Mouse (Mus musculus) hindbrain, embryonic 12.5 days (tissue): ENCODE results near the gene Exosc5. TPM values are rescaled to one million over a fixed set of nuclear protein-coding genes. Genes with fewer than 3 reads are reported as not detected.
A peak's percentile ranks its signal among the peaks of the same experiment; 100 is the strongest.

ENCODE experiments used
- ATAC-seq: fragments of 200-750 bp; cut with Nextera tagmentation; 2 replicates; pipeline ENCODE4 v1.8.0; 2017; ENCODE audit warnings: moderate TSS enrichment; ENCODE audit not compliant: low FRiP score
- H3K27ac ChIP-seq: fragments of 300-500 bp; sonication (generic); 2 replicates; pipeline ENCODE4 v1.5.1; 2016; ENCODE audit warnings: mild to moderate bottlenecking
- H3K27me3 ChIP-seq: fragments of 300-500 bp; sonication (generic); 2 replicates; pipeline ENCODE4 v1.6.1; 2016; ENCODE audit warnings: mild to moderate bottlenecking
- H3K36me3 ChIP-seq: fragments of 300-500 bp; sonication (generic); 2 replicates; pipeline ENCODE4 v1.6.1; 2016; ENCODE audit warnings: mild to moderate bottlenecking
- H3K4me1 ChIP-seq: fragments of 300-500 bp; sonication (generic); 2 replicates; pipeline ENCODE4 v1.6.1; 2016
- H3K4me2 ChIP-seq: fragments of 300-500 bp; sonication (generic); replicated peaks from 2 replicates; pipeline ENCODE4 v1.6.1; 2016; ENCODE audit warnings: mild to moderate bottlenecking
- H3K4me3 ChIP-seq: fragments of 300-500 bp; sonication (generic); 2 replicates; pipeline ENCODE4 v1.5.1; 2016; ENCODE audit warnings: mild to moderate bottlenecking
- H3K9ac ChIP-seq: fragments of 300-500 bp; sonication (generic); 2 replicates; pipeline ENCODE4 v1.6.1; 2016; ENCODE audit warnings: mild to moderate bottlenecking, moderate library complexity
- H3K9me3 ChIP-seq: fragments of 300-500 bp; sonication (generic); replicated peaks from 2 replicates; pipeline ENCODE4 v1.6.1; 2016; ENCODE audit warnings: mild to moderate bottlenecking
- WGBS: fragments of 180-500 bp; shearing (Covaris S2); methylation state at CpG from one replicate; pipeline ENCODE4 v1.1.7; 2016; 5-methylcytosine and 5-hydroxymethylcytosine counted together
- polyA plus RNA-seq: library from polyadenylated mRNA; unstranded; fragments of >200 nt; fragmentation: Nextera tagmentation; extraction: Ambion mirVana; gene quantifications from 2 replicates; pipeline ENCODE4 v1.2.1, GENCODE M21; 2016

Gene Exosc5
- 46.8 and 50.0 TPM in 2 replicates for polyA plus RNA-seq

- peak within 1 kb of the TSS; percentile 89 for H3K4me2 ChIP-seq
- peak within 1 kb of the TSS; percentile 70 for H3K4me3 ChIP-seq
- peaks cover 25% of the 10 kb centered on the region for H3K4me1 ChIP-seq
- WGBS, result 0% methylated on average over 50 of the region's 50 CpGs
- peak within 1 kb of the TSS; percentile 69 for H3K9ac ChIP-seq
- H3K9me3 ChIP-seq, result no peaks in the 10 kb centered on the region
- peak within 1 kb of the TSS; percentile 41; the same call in 1 of the 2 replicates for H3K27ac ChIP-seq
- H3K36me3 ChIP-seq, result peaks cover 13% of the 10 kb centered on the region; the same call in 1 of the 2 replicates
- peak; percentile 98 for ATAC-seq
- no peaks in the 10 kb centered on the region for H3K27me3 ChIP-seq
These were observed at the start of gene Exosc5, which contains the start of gene Bckdha for GRCm38 (mm10) chr7:25658657-25659472. Exosc5 (plus strand) TSS chr7:25659164. Bckdha (minus strand) TSS chr7:25658981.

- 38% methylated on average over 6 of the region's 6 CpGs for WGBS
- Histone ChIP-seq H3K9me3 (no peaks in the 10 kb centered on the region; the same call in 1 of the 2 replicates), H3K36me3 (no peaks in the 10 kb centered on the region), H3K9ac (no peak overlapping the region), H3K27me3 (no peaks in the 10 kb centered on the region), H3K27ac (no peak overlapping the region), H3K4me1 (no peaks in the 10 kb centered on the region), H3K4me3 (no peak overlapping the region), H3K4me2 (no peak overlapping the region)
- no peak for ATAC-seq
These were observed 48.9 kb upstream of the Exosc5 start for GRCm38 (mm10) chr7:25610056-25610455.

GRCm38 (mm10) chr7:25611501-25611900, 47.5 kb upstream of the Exosc5 start:
- H3K27ac ChIP-seq, result no peak overlapping the region
- 43% methylated on average over 7 of the region's 7 CpGs for WGBS
- no peaks in the 10 kb centered on the region for H3K36me3 ChIP-seq
- no peak overlapping the region for H3K4me3 ChIP-seq
- H3K27me3 ChIP-seq, result no peaks in the 10 kb centered on the region
- H3K4me2 ChIP-seq, result no peak overlapping the region
- no peak overlapping the region for H3K9ac ChIP-seq
- ATAC-seq, result no peak
- no peaks in the 10 kb centered on the region for H3K4me1 ChIP-seq
- H3K9me3 ChIP-seq, result no peaks in the 10 kb centered on the region; the same call in 1 of the 2 replicates

- Histone ChIP-seq H3K27me3 (peaks cover 5% of the 10 kb centered on the region), H3K4me1 (no peaks in the 10 kb centered on the region), H3K9ac (no peak overlapping the region), H3K4me3 (no peak overlapping the region), H3K4me2 (no peak overlapping the region), H3K36me3 (no peaks in the 10 kb centered on the region), H3K27ac (no peak overlapping the region), H3K9me3 (no peaks in the 10 kb centered on the region)
- no peak for ATAC-seq
- WGBS, result 87% methylated on average over 5 of the region's 5 CpGs
These were observed 44.9 kb upstream of the Exosc5 start for GRCm38 (mm10) chr7:25614086-25614485.

GRCm38 (mm10) chr7:25614831-25615705, 43.9 kb upstream of the Exosc5 start:
- Histone ChIP-seq H3K27me3 (peaks cover 5% of the 10 kb centered on the region), H3K4me2 (no peak overlapping the region), H3K27ac (no peak overlapping the region), H3K4me1 (peaks cover 2% of the 10 kb centered on the region; the same call in 1 of the 2 replicates), H3K9ac (no peak overlapping the region), H3K36me3 (no peaks in the 10 kb centered on the region), H3K4me3 (no peak overlapping the region), H3K9me3 (no peaks in the 10 kb centered on the region)
- 69% methylated on average over 21 of the region's 21 CpGs for WGBS
- no peak for ATAC-seq

- no peak for ATAC-seq
These were observed 43.3 kb upstream of the Exosc5 start, which contains the start of gene Erich4 for GRCm38 (mm10) chr7:25615706-25616011. Erich4 (minus strand) TSS chr7:25615892.

GRCm38 (mm10) chr7:25617376-25618160, 41.4 kb upstream of the Exosc5 start:
- Histone ChIP-seq H3K4me3 (no peak overlapping the region), H3K9ac (no peak overlapping the region), H3K27me3 (peaks cover 5% of the 10 kb centered on the region), H3K4me2 (no peak overlapping the region), H3K36me3 (0 out of 2 replicates have a peak, but pooled peaks cover 8% of the 10 kb centered on the region), H3K27ac (no peak overlapping the region), H3K9me3 (no peaks in the 10 kb centered on the region), H3K4me1 (peaks cover 3% of the 10 kb centered on the region; the same call in 1 of the 2 replicates)
- no peak for ATAC-seq
- 80% methylated on average over 10 of the region's 10 CpGs for WGBS

More at GRCm38 (mm10) chr7:25615706-25616011, 43.3 kb upstream of the Exosc5 start, which contains the start of gene Erich4:
- 85% methylated on average over 5 of the region's 5 CpGs for WGBS
- no peaks in the 10 kb centered on the region for H3K36me3 ChIP-seq
- no peak within 1 kb of the TSS for H3K4me3 ChIP-seq
- no peak within 1 kb of the TSS for H3K4me2 ChIP-seq
- peaks cover 3% of the 10 kb centered on the region; the same call in 1 of the 2 replicates for H3K4me1 ChIP-seq
- H3K27me3 ChIP-seq, result peaks cover 5% of the 10 kb centered on the region
- no peak within 1 kb of the TSS for H3K9ac ChIP-seq
- no peaks in the 10 kb centered on the region for H3K9me3 ChIP-seq
- H3K27ac ChIP-seq, result no peak within 1 kb of the TSS

GRCm38 (mm10) chr7:25618865-25619721, 39.9 kb upstream of the Exosc5 start, which contains the start of gene Dmac2:
Dmac2 (plus strand) TSS chr7:25619414.
- Histone ChIP-seq H3K27ac (no peak within 1 kb of the TSS), H3K4me3 (peak within 1 kb of the TSS; percentile 61), H3K9ac (peak within 1 kb of the TSS; percentile 45), H3K36me3 (0 out of 2 replicates have a peak, but pooled peaks cover 14% of the 10 kb centered on the region), H3K4me2 (peak within 1 kb of the TSS; percentile 60), H3K4me1 (peaks cover 3% of the 10 kb centered on the region; the same call in 1 of the 2 replicates), H3K9me3 (no peaks in the 10 kb centered on the region), H3K27me3 (peaks cover 5% of the 10 kb centered on the region)
- 1% methylated on average over 53 of the region's 53 CpGs for WGBS
- ATAC-seq, result peak; percentile 92

- Histone ChIP-seq H3K9ac (peak overlapping the region; percentile 45), H3K4me1 (peaks cover 3% of the 10 kb centered on the region; the same call in 1 of the 2 replicates), H3K4me3 (peak overlapping the region; percentile 61), H3K4me2 (peak overlapping the region; percentile 60), H3K27ac (no peak overlapping the region), H3K27me3 (peaks cover 5% of the 10 kb centered on the region), H3K36me3 (peaks cover 16% of the 10 kb centered on the region; the same call in 1 of the 2 replicates), H3K9me3 (no peaks in the 10 kb centered on the region)
- WGBS, result 24% methylated on average over 5 of the region's 5 CpGs
- no peak for ATAC-seq
These were observed 39.3 kb upstream of the Exosc5 start for GRCm38 (mm10) chr7:25619722-25619991.

GRCm38 (mm10) chr7:25620101-25620500, 38.9 kb upstream of the Exosc5 start:
- Histone ChIP-seq H3K4me1 (peaks cover 3% of the 10 kb centered on the region; the same call in 1 of the 2 replicates), H3K4me2 (peak overlapping the region; percentile 60), H3K9ac (no peak overlapping the region), H3K9me3 (no peaks in the 10 kb centered on the region), H3K36me3 (peaks cover 21% of the 10 kb centered on the region; the same call in 1 of the 2 replicates), H3K4me3 (no peak overlapping the region; the same call in 1 of the 2 replicates), H3K27ac (no peak overlapping the region), H3K27me3 (peaks cover 5% of the 10 kb centered on the region)
- no peak for ATAC-seq
- WGBS, result 92% methylated on average over 5 of the region's 5 CpGs

- no peak for ATAC-seq
- peaks cover 5% of the 10 kb centered on the region for H3K27me3 ChIP-seq
- no peaks in the 10 kb centered on the region for H3K9me3 ChIP-seq
- H3K4me3 ChIP-seq, result no peak overlapping the region
- peaks cover 3% of the 10 kb centered on the region; the same call in 1 of the 2 replicates for H3K4me1 ChIP-seq
- H3K27ac ChIP-seq, result no peak overlapping the region
- H3K4me2 ChIP-seq, result no peak overlapping the region
- no peak overlapping the region for H3K9ac ChIP-seq
- WGBS, result 90% methylated on average over 11 of the region's 11 CpGs
- H3K36me3 ChIP-seq, result peaks cover 27% of the 10 kb centered on the region; the same call in 1 of the 2 replicates
These were observed 38.2 kb upstream of the Exosc5 start for GRCm38 (mm10) chr7:25620751-25621150.
